Mouse (Mus musculus) liver, adult 2 months (tissue): Measurements from ENCODE around the gene Lst1.

Experiments
- CTCF ChIP-seq: fragments of 200-500 bp; IDR thresholded peaks from 2 replicates; pipeline ENCODE4 v1.5.1; 2011; ENCODE audit warnings: low read depth, low read length, control low read depth
- POLR2A ChIP-seq: fragments of 200-500 bp; IDR thresholded peaks from 2 replicates; pipeline ENCODE4 v1.6.1; 2011; ENCODE audit warnings: low read length, control low read depth; ENCODE audit not compliant: insufficient read depth; ENCODE audit errors: extremely low read depth

GRCm38 (mm10) chr17:35186681-35187080, 1.6 kb downstream of the Lst1 start:
- TF ChIP-seq POLR2A (no peak), CTCF (no peak)
